Mouse (Mus musculus) cerebellum, adult 18-20 months (tissue): ENCODE results near the gene Pde8a.
"Not testable (repeated sequence)": the region's sequence is repeated elsewhere in the genome, so short reads cannot be mapped to it uniquely, and the experiment has no call there.

ENCODE experiments used
- DNase-seq, 2 experiments: peaks; one replicate each; pipeline ENCODE4 v3.0.0; 2021

The Pde8a gene

DNA sequence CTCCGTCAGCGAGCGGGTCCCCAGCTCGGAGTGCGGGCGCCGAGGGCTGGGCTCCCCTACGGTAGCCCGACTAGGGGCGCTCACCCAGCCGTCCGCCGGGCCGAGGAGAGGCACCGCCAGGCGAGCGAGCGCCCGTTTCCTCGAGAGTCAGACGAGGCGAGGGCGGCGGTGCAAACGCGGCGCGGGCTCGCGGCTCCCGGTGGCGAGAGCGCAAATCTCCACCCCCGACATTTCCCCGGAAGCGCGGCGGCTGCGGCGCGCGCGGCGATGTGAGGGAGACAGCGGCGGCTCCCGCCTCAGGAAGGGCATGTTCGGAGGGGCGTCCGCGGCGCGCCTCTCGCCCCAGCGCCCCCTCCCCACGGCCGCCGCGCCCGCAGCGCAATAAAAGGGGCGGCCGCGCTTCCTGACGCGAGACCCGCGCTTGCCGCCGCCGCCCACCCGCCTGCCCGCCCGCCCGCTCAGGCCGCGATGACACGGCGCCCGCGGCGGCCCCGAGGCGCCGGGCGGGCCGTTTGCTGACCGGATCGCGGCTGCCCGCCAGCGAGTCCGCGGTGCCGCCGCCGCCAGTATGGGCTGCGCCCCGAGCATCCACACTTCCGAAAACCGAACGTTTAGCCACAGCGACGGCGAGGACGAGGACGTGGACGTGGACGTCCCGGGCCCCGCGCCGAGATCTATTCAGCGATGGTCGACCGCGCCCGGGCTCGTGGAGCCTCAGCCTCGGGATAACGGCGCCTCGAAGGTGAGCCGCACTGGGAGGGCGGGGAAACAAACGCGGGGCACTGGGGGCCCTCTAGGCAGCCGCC lies at the start of gene Pde8a:
Gene Pde8a, plus strand, starts transcription at position 250 of the 806 bp plus-strand sequence.
- DNase-seq: no peak

DNA sequence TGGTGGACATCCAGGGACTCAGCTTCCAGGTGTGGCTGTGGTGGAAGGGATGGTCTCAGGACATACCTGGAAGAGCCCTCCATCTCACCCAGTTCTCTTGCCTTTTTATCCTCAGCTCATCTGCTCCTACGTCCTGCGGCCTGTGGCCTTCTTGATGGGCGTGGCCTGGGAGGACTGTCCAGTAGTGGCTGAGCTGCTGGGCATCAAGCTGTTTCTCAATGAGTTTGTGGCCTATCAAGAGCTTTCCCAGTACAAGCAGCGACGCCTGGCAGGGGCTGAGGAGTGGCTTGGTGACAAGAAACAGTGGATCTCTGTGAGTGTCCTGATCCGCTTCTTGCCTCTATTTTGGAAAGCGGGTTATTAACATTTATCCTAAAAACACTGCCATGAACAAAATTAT lies 49.0 kb upstream of the Pde8a start:
- no peak for DNase-seq

DNA sequence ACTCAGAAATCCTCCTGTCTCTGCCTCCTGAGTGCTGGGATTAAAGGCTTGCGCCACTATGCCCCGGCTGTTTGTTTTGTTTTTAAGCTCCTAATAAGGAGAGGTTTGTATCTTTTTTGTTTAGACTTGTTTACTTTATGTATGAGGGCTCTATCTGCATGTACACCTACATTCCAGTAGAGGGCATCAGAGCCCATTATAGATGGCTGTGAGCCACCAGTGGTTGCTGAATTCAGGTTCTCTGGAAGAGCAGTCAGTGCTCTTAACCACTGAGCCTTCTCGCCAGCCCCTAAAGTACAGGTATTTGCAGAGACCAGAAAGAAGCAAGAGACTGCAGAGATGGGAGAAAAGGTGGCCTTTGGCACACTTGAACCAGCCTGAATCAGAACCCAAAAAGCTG lies 46.3 kb upstream of the Pde8a start:
- DNase-seq: peak; percentile 10 to 14

DNA sequence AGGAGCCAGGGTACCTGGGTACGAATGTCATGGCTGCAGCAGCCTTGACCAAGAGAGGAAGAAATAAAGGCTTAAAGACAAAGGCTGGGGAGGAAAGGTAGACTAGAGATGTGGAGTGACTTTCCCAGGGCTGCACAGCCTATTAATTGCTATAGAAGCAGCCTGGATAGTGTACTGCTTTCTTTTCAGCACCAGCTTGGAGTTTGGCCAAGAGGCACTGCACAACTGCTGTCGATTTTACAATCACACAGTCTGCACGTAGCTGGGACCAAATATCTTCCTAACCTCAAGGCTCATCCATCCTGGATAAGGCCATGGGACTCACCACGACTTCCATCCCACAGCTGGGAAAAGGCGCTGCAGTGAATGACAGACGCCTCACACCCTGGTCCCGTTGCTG lies 44.0 kb upstream of the Pde8a start:
- DNase-seq: no peak

DNA sequence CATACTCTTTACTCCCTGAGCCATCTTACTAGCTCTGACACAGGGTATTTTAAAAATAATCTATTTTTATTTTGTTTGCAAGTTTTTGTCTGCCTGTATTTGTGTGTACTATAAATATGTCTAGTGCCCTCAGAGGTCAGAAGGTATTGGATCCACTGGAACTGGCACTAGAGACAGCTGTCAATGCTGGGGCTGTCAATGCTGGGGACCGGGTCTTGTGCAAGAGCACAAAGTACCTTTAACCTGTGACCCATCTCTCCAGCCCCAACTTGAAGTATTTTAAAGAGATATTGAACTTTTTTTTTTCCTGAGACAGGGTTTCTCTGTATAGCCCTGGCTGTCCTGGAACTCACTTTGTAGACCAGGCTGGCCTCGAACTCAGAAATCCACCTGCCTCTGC lies 39.5 kb upstream of the Pde8a start:
- DNase-seq: no peak

DNA sequence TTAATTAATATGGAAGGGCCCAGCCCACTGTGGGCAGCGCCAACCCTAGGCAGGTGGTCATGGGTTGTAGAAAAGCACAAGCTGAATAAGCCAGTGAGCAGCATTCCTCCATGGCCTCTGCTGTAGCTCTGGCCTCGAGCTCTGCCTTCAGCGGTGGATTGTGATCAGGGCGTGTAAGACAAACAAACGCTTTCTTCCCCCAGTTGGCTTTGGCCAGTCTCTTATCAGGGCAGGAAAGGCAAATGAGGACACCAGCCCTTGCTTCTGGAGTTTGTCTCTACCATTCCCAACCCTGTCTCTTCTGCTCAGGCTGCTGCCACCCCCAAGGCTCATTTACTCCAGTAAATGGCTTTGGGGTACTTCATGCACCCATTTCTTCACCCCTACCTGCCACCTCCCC lies 38.7 kb upstream of the Pde8a start:
- no peak for DNase-seq

DNA sequence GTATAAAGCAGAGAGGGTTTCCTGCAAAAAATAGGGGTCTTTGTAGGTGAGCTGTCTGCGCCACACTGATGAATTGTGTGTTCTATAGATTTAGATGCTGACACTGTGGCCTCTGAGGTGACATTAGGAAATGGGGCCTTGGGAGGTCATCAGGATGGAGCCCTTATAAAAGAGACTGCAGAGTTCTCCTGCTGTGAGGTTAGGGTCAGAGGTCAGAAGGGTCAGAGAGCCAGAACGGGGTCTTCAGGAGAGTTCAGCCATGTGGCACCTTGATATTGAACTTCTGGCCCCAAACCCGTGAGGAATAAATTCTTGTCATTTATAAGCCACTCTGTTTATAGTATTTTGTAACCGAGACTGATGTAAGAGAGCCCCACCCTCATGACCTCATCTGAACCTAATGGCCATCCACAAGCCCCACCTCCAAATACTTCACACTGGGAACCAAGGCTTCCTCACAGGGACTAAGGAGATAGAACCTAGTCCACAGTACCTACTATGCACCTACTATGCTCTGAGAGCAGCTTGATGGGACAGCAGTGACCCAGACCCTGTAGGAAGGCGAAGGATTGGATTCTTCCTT lies 37.1 kb upstream of the Pde8a start:
- no peak for DNase-seq

DNA sequence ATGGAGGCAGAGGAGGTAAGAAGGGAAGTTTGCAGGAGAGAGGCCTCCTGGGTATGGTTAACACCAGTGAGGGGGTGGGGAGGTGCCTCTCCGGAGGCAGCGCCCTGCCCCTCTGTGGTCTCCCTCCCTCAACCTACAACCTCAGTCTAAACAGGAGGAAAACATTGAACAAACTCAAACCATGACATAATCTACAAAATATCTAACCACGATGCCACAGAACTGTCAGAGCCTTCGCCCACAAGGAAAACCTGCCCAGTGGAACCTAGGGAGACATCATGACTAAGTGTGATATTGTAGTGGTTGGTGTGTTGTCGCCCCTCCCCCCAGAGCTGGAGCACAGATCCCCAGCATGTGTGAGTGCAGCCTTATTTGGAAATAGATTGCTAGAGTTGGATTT lies 33.9 kb upstream of the Pde8a start:
- DNase-seq: no peak

DNA sequence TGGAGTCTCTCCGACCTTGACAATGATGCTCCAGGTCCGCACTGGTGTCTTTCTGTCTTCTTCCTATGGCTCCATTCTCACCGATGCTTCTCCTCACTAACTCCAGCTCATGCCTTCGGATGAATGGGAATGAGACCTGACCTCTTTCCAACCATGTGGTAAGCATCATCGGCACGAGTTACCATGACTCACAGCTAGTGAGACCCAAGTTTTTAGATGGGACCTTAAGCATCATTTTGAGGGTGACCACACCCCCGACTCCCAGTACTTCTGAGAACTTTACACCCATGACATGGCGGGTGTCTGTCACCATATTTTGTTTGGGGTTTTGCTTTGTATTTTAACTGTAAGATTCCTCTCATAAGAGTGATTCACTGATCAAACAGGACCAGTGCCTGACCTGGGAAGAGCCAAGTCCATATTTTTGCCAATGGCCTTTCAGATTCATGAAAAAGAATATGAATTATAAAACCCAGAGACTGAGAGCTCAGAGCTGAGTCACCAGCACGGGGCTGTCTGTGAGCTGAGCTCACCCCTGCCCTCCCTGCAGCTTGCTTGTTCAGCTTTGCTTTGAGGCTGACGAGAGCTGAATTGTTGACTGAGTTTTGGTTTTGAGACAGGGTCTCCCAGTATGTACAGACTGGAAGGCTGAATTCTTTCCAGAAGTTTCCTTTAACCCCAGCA lies 30.8 kb upstream of the Pde8a start:
- DNase-seq: no peak

DNA sequence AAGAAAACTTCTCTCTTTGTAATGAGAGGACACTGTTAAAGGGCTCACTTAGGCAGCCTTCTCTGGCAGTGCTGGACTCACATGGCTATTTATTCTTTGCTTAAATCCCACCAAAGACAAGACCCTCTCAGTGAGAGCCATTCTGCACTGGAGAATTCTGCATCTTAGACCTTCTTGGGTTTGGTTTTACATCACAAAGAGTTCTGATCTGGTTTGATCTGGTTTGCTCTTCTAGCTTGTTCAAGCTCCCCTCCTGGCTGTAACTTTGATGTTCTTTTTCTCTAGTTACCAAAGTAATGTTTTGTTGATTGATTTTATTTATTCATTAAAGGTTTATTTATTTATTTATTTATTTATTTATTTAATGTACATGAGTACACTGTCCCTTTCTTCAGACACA lies 30.2 kb upstream of the Pde8a start:
- DNase-seq: no peak

DNA sequence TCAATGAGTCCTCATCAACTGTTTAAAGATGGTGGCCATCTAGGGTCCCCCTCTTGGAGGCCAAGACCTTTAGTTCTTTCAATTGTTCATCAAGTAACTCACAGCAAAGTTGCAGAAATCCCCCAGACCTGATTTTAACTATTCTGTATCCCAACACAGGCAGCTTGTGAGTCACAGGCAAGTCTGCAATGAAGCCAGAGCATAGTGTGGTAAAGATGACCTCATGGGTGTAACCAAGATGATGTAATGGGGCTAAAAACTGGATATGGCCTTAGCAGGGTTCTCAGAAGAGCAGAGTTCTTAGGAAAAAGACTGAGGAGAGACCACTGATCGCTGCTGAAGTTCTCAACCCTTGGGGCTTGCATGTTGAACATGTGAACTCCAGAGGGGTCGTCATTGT lies 29.3 kb upstream of the Pde8a start:
- no peak for DNase-seq

DNA sequence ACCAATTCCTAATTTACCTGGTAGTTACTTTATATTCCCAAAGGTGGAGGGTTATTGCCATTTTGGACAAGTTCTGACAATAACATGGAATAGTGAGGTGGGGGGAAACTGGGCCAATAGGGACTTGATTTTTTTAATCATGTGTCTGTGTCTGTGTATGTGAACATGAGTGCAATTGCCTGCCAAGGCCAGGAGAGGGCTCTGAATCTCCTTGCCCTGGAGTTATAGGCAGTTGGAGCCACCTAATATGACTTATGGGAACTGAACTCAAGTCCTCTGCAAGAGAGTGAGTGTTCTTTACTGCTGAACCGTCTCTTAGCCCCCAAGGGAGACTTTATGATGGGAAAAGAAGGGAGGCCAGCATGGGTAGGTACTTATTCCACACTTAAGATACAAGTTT lies 28.7 kb upstream of the Pde8a start:
- no peak for DNase-seq

DNA sequence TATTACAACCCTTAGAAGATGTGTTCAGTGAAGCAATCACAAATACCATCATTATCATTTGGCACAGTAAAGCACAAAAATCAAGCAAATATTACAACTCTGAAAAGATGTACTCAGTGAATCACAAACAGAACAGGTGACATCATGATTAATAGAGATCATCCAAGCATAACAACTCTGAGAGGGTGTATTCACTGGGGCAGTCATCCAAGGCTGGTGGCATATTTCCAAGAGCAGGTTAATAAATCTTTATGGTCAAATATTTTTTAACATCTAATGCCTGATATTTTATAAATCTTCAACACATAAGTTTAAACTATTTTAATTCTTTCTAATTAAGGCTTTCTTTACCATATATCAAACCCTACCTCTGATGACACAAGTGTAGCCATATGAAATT lies 27.4 kb upstream of the Pde8a start:
- DNase-seq: not testable (repeated sequence)

DNA sequence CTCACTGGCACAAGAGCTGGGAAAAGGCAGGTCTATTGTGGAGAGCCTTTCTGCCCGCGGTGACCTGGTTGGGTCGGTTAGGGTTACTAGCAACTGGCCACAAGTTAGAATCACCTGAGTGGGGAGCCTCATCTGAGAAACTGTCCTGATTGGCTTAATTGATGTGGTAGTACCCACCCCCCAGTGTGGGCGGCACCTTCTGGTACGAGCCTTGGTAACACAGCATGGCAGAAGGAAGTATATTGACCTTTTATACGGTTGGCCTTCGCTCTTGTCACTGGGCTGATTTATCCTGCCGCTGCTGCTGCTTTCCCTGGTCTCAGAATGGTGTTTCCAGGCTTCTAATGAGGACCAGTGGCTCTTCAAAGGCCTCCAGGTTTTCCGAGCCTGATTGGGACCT lies 24.2 kb upstream of the Pde8a start:
- no peak for DNase-seq

DNA sequence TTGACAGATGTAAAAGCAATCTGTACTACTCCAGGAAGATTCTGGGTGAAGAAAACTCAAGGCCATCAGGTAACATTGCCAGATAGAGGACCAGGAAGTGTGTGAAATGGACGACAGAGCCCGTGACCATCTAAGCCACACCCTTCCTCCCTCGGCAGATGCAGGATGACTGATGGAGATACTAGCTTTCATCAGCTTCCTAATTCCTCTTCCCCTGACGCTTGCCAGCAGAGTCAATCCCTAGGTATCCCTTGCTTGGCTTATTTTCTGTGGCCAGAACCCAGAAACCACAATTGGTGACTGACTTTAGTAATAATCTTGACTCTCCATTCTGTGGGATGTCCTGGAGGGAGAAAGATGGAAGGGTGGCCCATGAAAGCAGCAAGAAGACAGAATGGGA lies 17.9 kb upstream of the Pde8a start:
- no peak for DNase-seq

DNA sequence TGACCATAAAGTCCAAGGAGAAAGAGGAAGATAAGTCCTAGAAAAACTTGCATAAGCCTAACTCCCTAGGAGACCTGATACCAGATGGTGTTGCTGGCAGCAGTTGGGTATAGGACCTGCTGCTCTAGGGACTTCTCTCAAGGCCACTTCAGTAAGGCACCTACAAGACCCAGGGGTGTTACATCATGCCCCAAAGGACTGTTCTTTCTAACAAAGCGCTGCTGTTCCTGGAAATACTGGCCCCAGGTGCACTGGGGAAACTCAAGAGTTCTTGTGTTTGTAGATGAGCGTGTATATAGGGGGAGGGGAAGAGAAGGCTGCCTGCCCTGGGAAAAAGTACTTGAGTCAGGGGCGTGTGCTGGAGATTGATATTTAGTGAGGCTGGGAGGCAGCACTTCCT lies 16.6 kb upstream of the Pde8a start:
- no peak for DNase-seq

DNA sequence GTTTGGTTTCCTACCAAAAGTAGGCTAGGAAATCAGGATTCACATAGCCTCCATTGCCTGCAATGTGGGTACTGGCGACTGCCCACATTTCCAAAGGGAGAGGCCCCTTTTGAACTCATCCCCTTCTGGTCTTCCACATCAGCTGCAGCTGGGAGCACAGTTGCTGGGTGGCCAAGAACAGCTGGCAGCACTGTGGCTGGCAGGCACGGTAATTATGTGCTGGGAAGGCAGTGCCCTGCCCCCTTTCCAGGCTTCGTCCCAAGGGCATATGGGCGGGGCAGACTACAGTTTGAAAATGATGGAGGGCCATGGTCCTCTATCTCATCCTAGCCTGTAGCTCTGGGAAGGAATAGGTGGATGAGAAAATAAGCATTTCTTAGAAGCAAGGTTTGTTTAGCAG lies 14.9 kb upstream of the Pde8a start:
- DNase-seq: no peak

DNA sequence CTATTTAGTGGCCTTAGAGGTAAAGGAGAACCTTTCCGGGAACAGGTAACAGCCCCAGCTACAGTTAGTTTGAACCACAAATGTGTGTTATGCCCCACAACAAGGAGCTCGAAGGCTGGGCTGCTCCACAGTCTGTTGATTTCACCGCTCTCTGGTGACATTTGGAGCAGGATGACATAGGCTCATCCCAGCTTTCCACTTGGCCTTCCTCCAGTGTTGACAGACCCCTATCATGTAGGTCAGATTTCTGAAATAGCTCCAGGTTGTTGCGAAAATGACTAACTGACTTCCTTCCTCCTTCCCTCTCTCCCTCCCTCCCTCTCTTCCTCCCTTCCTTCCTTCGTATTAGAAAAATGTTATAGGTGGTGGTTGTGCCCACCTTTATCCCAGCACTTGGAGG lies 14.3 kb upstream of the Pde8a start:
- no peak for DNase-seq

DNA sequence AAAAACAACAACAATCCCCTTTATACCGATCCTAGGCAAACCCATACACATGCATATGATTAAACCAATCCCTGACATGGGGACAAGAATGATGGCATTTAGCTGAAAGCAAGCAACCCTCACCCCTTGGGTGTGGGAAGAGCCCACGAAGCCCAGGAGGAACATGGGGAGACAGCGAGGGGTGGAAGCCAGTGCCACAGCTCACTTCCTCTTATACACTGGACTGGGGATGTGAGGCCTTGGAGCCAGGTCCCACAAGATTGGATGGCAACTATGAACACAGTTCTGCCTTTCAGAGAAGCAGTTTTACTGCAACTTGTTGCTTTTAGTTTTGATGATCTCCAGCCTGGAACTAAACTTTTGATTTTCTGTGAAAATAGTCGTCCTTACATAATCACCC lies 13.6 kb upstream of the Pde8a start:
- no peak for DNase-seq

DNA sequence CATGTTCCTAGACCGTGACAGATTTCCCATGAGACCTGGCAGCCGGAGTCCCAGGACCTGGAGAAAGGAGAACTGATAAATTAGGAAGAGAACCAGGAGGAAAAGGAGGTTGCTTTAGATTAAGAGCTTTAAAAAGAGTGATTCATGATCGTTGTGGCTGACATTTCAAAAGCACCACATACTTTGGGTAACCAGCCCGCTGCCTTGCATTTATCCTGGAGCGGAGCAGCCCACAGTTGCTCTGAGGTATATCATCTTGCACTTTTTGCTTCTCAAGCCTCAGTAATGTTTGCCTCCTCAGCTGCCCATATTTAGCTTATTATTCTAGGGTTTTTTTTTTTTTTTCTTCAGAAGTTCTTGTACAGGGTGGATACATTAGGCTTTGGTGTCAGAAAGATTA lies 11.0 kb upstream of the Pde8a start:
- DNase-seq: no peak

DNA sequence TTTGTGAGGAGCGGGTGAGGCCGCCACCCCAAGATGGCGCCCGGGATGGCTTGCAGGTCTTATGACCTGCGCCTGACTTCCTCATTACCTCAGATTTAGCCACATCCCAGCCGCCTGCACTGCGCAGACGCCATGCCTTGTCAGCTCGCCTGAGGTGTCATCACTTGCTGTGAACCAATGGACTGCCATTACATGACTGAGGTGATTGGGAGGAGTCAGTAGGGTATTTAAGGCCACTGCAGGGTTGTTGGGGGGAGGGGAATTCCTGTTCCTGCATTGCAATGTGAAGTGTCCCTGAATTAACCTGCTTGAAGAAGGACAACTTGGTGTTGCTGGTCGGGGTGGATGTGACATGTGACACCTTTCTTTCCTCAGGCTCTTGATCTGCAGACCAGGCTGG lies 9.8 kb upstream of the Pde8a start:
- DNase-seq: not testable (repeated sequence)

DNA sequence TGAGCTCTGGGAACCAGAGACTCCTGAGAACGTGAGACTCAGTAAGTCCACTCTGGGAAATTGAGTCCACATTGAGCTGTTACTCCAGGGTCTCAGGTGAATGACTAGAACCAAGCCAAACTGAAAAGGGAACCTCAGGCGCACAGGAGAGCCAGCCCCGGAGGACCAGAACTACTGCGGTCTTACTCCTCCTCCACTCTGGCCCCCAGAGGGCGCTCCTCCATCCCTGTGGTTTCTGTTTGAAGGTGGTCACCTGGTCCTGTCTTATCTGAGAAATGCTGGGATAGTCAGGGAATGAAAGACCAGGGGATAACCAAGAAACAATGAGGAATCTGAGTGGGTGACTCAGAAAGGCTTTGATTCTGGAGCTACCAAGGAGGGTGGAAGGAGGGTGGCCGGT lies 4.5 kb upstream of the Pde8a start:
- peak; percentile 18 to 39 for DNase-seq

DNA sequence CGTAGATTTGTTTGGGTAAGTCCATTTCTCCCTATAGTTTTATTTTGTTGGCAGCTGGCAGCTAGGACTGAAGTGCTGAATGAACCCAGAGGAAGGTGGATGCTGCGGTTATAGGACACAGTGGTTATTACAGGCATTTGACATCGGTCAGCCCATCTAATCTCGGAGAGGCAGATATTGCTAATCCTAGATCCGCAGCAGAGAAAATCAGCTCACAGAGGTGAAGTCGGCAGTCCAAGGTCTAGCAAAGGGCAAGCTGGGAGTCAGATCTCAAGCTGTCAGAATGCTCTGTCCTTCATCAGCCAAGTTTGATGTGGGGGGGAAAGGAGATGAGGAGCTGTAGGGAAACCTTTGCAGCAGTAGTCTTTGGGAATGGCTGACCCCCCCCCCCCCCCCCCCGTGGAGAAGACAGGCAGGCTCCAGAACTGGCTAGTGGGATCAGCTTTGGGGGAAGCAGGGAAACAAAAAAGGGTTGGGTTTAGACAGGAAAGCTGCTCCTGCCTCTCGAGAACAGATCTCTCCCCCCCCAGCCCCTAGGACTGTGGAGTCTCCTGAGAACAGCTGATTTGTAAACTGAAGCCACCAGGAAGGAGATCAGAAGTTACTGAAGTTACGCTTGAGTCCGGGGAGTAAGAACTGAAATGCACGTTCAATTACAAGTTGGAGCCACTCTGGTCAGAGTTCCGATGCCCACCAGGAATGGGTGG lies 3.3 kb upstream of the Pde8a start:
- no peak for DNase-seq

DNA sequence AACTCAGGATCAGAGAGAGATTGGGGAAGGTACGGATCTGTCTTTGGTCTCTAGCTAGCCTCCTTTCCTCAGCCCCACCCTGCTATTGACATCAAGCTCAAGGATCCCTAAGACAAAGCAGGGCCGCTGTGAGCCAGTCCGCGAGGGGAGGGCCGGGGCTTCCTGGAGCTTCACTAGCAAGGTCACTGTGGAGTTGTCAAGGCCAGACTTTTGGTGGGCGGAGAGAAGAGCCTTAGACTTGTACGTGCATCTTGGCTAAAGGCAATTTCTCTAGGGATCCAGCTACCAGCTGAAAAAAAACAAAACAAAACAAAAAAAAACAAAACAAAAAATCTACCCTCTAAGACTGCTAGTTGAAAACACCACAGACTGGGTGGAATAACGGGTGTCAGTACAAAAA lies 1.6 kb upstream of the Pde8a start:
- no peak for DNase-seq
